Mouse (Mus musculus) adrenal gland (tissue): ENCODE measurements around the gene Slc48a1.

Experiments used
- intact Hi-C: fragments of 180-260 bp; cut with DNase I; formaldehyde crosslinking; loops from one replicate; pipeline ENCODE4 v1.15.1; 2025

Gene Slc48a1

GRCm38 (mm10) chr15:97798134-97798533 is 19.8 kb downstream of the Slc48a1 start:
- intact Hi-C loops = no loop called here

GRCm38 (mm10) chr15:97799446-97799845 is 21.1 kb downstream of the Slc48a1 start:
- intact Hi-C loops = no loop called here

GRCm38 (mm10) chr15:97800853-97801252 is 22.5 kb downstream of the Slc48a1 start:
- intact Hi-C loops = no loop called here

GRCm38 (mm10) chr15:97801811-97802210 is 23.5 kb downstream of the Slc48a1 start:
- intact Hi-C loops = no loop called here

- intact Hi-C loops = no loop called here
These were observed 24.3 kb downstream of the Slc48a1 start for GRCm38 (mm10) chr15:97802575-97802974.

- intact Hi-C loops = no loop called here
These were observed 29.5 kb downstream of the Slc48a1 start for GRCm38 (mm10) chr15:97807867-97808266.

- intact Hi-C loops = no loop called here
These were observed 30.2 kb downstream of the Slc48a1 start for GRCm38 (mm10) chr15:97808532-97808931.

- intact Hi-C loops = no loop called here
These were observed 30.9 kb downstream of the Slc48a1 start for GRCm38 (mm10) chr15:97809206-97809605.

- intact Hi-C loops = loop anchor here (1.0 kb wide), 1 partner anchor 40 kb away; no protein-coding TSS in a partner anchor
These were observed 31.6 kb downstream of the Slc48a1 start for GRCm38 (mm10) chr15:97809942-97810341.

- intact Hi-C loops = loop anchor here (1.0 kb wide), 1 partner anchor 40 kb away; no protein-coding TSS in a partner anchor
These were observed 32.1 kb downstream of the Slc48a1 start for GRCm38 (mm10) chr15:97810399-97810798.

- intact Hi-C loops = no loop called here
These were observed 33.0 kb downstream of the Slc48a1 start for GRCm38 (mm10) chr15:97811307-97811706.

- intact Hi-C loops = no loop called here
These were observed 33.8 kb downstream of the Slc48a1 start for GRCm38 (mm10) chr15:97812126-97812525.

GRCm38 (mm10) chr15:97812875-97813274 is 34.6 kb downstream of the Slc48a1 start:
- intact Hi-C loops = no loop called here

- intact Hi-C loops = no loop called here
These were observed 35.3 kb downstream of the Slc48a1 start for GRCm38 (mm10) chr15:97813452-97814204.

- intact Hi-C loops = no loop called here
These were observed 36.4 kb downstream of the Slc48a1 start for GRCm38 (mm10) chr15:97814703-97815102.

- intact Hi-C loops = no loop called here
These were observed 36.9 kb downstream of the Slc48a1 start for GRCm38 (mm10) chr15:97815254-97815653.

GRCm38 (mm10) chr15:97816199-97816994 is 38.1 kb downstream of the Slc48a1 start:
- intact Hi-C loops = no loop called here

- intact Hi-C loops = loop anchor here (5.0 kb wide), 1 partner anchor 33 kb away; no protein-coding TSS in a partner anchor
These were observed 41.6 kb downstream of the Slc48a1 start for GRCm38 (mm10) chr15:97819937-97820336.

- intact Hi-C loops = loop anchor here (5.0 kb wide), 1 partner anchor 34 kb away; no protein-coding TSS in a partner anchor
These were observed 43.1 kb downstream of the Slc48a1 start for GRCm38 (mm10) chr15:97821321-97821982.

GRCm38 (mm10) chr15:97821983-97822363 is 43.7 kb downstream of the Slc48a1 start:
- intact Hi-C loops = loop anchor here (5.0 kb wide), 1 partner anchor 35 kb away; no protein-coding TSS in a partner anchor

- intact Hi-C loops = loop anchor here (5.0 kb wide), 1 partner anchor 35 kb away; no protein-coding TSS in a partner anchor
These were observed 44.4 kb downstream of the Slc48a1 start for GRCm38 (mm10) chr15:97822545-97823228.
